Mouse (Mus musculus): ENCODE data around the gene Camk2d. TPM values are rescaled to one million over a fixed set of nuclear protein-coding genes. Genes with fewer than 3 reads are reported as not detected.

Camk2d gene
- polyA plus RNA-seq, 1 experiment from 2014 or later, result 36.6 TPM

DNA sequence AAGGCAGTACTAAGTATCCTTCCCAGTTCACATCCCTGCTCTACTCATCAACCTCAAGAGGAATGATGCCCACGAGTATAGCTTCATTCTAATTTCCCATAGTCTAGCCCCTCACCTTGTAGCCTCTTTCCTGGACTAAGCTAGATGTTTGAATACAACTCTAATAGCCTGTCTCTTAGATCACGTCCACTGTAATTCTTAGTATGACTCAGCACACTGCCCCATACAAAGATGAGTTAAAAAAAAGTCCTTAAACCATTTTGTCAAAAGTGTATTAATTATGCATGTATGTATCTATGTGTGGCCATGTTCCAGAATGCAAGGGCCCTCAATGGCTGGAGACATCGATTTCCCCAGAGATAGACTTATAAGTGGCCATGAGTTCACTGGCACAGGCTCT, 164.5 kb downstream of the Camk2d start:
- no peak overlapping the region for H3K27ac ChIP-seq (ENCODE audit: low read length)
- WGBS, result 75% methylated on average over 3 of the region's 3 CpGs
- no peaks in the 10 kb centered on the region for H3K27me3 ChIP-seq (replicated peaks; ENCODE audit: insufficient read depth, low read length)
- H3K4me2 ChIP-seq (replicated peaks; ENCODE audit: low read depth, low read length), result no peak overlapping the region
- ATAC-seq (no peak), DNase-seq (ENCODE audit: low spot score) (no peak)
- no peaks in the 10 kb centered on the region for H3K4me1 ChIP-seq (ENCODE audit: insufficient read depth, low read depth, low read length)
- no peak overlapping the region for H3K9ac ChIP-seq (replicated peaks; ENCODE audit: low read depth)
- no peak overlapping the region for H3K4me3 ChIP-seq (ENCODE audit: low read depth, low read length)
- H3K36me3 ChIP-seq (ENCODE audit: insufficient read depth, low read length), result no peaks in the 10 kb centered on the region
- no peak for TF ChIP-seq CTCF (IDR thresholded peaks at IDR 0.05)
- H3K9me3 ChIP-seq (ENCODE audit: low read length), result no peaks in the 10 kb centered on the region

- TF ChIP-seq EP300 (IDR thresholded peaks at IDR 0.05) (no peak), CTCF (IDR thresholded peaks at IDR 0.05) (no peak)
- Histone ChIP-seq H3K4me3 (ENCODE audit: low read depth, low read length) (no peak overlapping the region), H3K9ac (replicated peaks; ENCODE audit: low read depth) (no peak overlapping the region), H3K4me1 (ENCODE audit: insufficient read depth, low read depth, low read length) (no peaks in the 10 kb centered on the region), H3K9me3 (ENCODE audit: low read length) (no peaks in the 10 kb centered on the region), H3K27ac (ENCODE audit: low read length) (no peak overlapping the region), H3K36me3 (ENCODE audit: insufficient read depth, low read length) (no peaks in the 10 kb centered on the region), H3K27me3 (replicated peaks; ENCODE audit: insufficient read depth, low read length) (no peaks in the 10 kb centered on the region), H3K4me2 (replicated peaks; ENCODE audit: low read depth, low read length) (no peak overlapping the region)
- ATAC-seq (no peak), DNase-seq (ENCODE audit: low spot score) (no peak)
- WGBS, result 83% methylated on average over 4 of the region's 4 CpGs
Observed at GRCm38 (mm10) chr3:126764745-126765144, 168.6 kb downstream of the Camk2d start.

GRCm38 (mm10) chr3:126770056-126770455, 174.0 kb downstream of the Camk2d start:
- ATAC-seq, result no peak
- H3K27me3 ChIP-seq (replicated peaks; ENCODE audit: insufficient read depth, low read length), result no peaks in the 10 kb centered on the region
- no peak for TF ChIP-seq CTCF (IDR thresholded peaks at IDR 0.05)
- no peak for TF ChIP-seq EP300 (IDR thresholded peaks at IDR 0.05)
- H3K9ac ChIP-seq (replicated peaks; ENCODE audit: low read depth), result no peak overlapping the region
- H3K9me3 ChIP-seq (ENCODE audit: low read length), result no peaks in the 10 kb centered on the region
- H3K36me3 ChIP-seq (ENCODE audit: insufficient read depth, low read length), result 0 out of 2 replicates have a peak, but pooled peaks cover 4% of the 10 kb centered on the region
- no peaks in the 10 kb centered on the region for H3K4me1 ChIP-seq (ENCODE audit: insufficient read depth, low read depth, low read length)
- no peak overlapping the region for H3K27ac ChIP-seq (ENCODE audit: low read length)
- no peak for DNase-seq (ENCODE audit: low spot score)
- WGBS, result 33% methylated on average over 6 of the region's 6 CpGs
- no peak overlapping the region for H3K4me3 ChIP-seq (ENCODE audit: low read depth, low read length)
- no peak overlapping the region for H3K4me2 ChIP-seq (replicated peaks; ENCODE audit: low read depth, low read length)

DNA sequence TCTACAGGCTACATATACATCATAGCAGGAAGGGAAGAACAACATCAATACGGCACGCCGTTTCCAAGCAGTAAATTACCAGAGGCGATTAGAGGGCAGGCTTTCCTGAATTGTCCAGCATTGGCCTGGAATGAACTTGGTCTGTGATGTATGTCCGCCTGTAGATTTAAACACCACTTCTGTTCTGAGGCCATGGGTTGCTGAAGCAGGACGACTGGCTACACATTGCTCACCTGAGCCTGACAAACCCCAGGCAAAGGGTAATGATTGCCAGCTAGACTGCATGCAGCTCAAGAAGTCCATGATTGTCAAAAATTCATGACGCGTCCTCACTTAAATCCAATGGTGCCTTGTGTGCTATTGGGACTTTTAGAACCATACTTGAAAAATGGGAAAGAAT, 174.9 kb downstream of the Camk2d start:
- no peaks in the 10 kb centered on the region for H3K27me3 ChIP-seq (replicated peaks; ENCODE audit: insufficient read depth, low read length)
- H3K36me3 ChIP-seq (ENCODE audit: insufficient read depth, low read length), result 0 out of 2 replicates have a peak, but pooled peaks cover 4% of the 10 kb centered on the region
- no peak overlapping the region for H3K4me3 ChIP-seq (ENCODE audit: low read depth, low read length)
- H3K27ac ChIP-seq (ENCODE audit: low read length), result no peak overlapping the region
- H3K4me1 ChIP-seq (ENCODE audit: insufficient read depth, low read depth, low read length), result no peaks in the 10 kb centered on the region
- no peak overlapping the region for H3K9ac ChIP-seq (replicated peaks; ENCODE audit: low read depth)
- WGBS, result 76% methylated on average over 8 of the region's 8 CpGs
- H3K4me2 ChIP-seq (replicated peaks; ENCODE audit: low read depth, low read length), result no peak overlapping the region
- H3K9me3 ChIP-seq (ENCODE audit: low read length), result no peaks in the 10 kb centered on the region
- DNase-seq (ENCODE audit: low spot score), result no peak
- TF ChIP-seq CTCF (IDR thresholded peaks at IDR 0.05) (no peak), EP300 (IDR thresholded peaks at IDR 0.05) (no peak)
- ATAC-seq, result no peak

DNA sequence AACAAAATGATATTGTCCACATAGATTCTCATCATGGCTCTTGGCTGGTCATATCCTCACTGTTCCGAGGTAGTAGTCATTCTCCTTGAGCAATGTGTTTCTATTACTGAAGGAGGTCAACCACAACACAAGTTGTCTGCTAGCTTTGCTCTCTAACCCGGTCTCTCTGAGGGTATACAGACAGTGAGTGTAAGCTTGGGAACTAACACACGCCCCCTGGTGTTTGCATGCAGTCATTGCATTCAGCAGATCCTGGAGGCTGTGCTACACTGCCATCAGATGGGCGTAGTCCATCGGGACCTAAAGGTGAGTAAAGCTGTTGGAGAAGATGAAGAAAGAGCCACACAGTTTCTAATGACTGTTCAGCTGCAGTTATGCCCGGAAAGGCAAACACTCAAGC, 175.4 kb downstream of the Camk2d start:
- Histone ChIP-seq H3K27me3 (replicated peaks; ENCODE audit: insufficient read depth, low read length) (no peaks in the 10 kb centered on the region), H3K9me3 (ENCODE audit: low read length) (no peaks in the 10 kb centered on the region), H3K4me1 (ENCODE audit: insufficient read depth, low read depth, low read length) (no peaks in the 10 kb centered on the region), H3K4me2 (replicated peaks; ENCODE audit: low read depth, low read length) (no peak overlapping the region), H3K9ac (replicated peaks; ENCODE audit: low read depth) (no peak overlapping the region), H3K4me3 (ENCODE audit: low read depth, low read length) (no peak overlapping the region), H3K36me3 (ENCODE audit: insufficient read depth, low read length) (0 out of 2 replicates have a peak, but pooled peaks cover 4% of the 10 kb centered on the region), H3K27ac (ENCODE audit: low read length) (no peak overlapping the region)
- ATAC-seq (peak; percentile 95), DNase-seq (ENCODE audit: low spot score) (peak; percentile 84)
- TF ChIP-seq CTCF (IDR thresholded peaks at IDR 0.05) (peak; percentile 99), EP300 (IDR thresholded peaks at IDR 0.05) (no peak)
- WGBS, result 15% methylated on average over 6 of the region's 6 CpGs

DNA sequence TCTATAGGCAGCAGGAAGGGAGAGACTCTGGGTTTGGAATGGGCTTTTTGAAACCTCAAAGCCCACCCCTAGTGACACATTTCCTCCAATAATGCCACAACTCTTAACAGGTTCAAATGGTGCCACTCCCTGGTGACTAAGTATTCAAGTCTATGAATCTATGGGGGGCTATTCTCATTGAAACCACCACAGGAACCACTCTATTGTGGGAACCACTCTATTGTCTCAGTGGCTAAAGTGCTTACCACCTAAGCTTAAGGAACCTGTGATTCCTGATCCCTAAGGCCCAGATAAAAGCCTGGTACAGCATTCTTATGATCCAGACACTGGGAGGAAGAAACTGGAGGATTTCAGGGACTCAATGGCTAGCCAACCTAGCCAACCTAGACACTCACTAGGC, 179.9 kb downstream of the Camk2d start:
- H3K27me3 ChIP-seq (replicated peaks; ENCODE audit: insufficient read depth, low read length), result no peaks in the 10 kb centered on the region
- TF ChIP-seq EP300 (IDR thresholded peaks at IDR 0.05), result no peak
- no peak for TF ChIP-seq CTCF (IDR thresholded peaks at IDR 0.05)
- no peak overlapping the region for H3K4me2 ChIP-seq (replicated peaks; ENCODE audit: low read depth, low read length)
- ATAC-seq (no peak), DNase-seq (ENCODE audit: low spot score) (no peak)
- H3K9me3 ChIP-seq (ENCODE audit: low read length), result no peaks in the 10 kb centered on the region
- no peak overlapping the region for H3K4me3 ChIP-seq (ENCODE audit: low read depth, low read length)
- no peaks in the 10 kb centered on the region for H3K4me1 ChIP-seq (ENCODE audit: insufficient read depth, low read depth, low read length)
- H3K27ac ChIP-seq (ENCODE audit: low read length), result no peak overlapping the region
- 0 out of 2 replicates have a peak, but pooled peaks cover under 1% of the 10 kb centered on the region for H3K36me3 ChIP-seq (ENCODE audit: insufficient read depth, low read length)
- H3K9ac ChIP-seq (replicated peaks; ENCODE audit: low read depth), result no peak overlapping the region

- ATAC-seq, result no peak
- TF ChIP-seq EP300 (IDR thresholded peaks at IDR 0.05), result no peak
- no peak for TF ChIP-seq CTCF (IDR thresholded peaks at IDR 0.05)
- Histone ChIP-seq H3K4me2 (replicated peaks; ENCODE audit: low read depth, low read length) (no peak overlapping the region), H3K27me3 (replicated peaks; ENCODE audit: insufficient read depth, low read length) (no peaks in the 10 kb centered on the region), H3K9ac (replicated peaks; ENCODE audit: low read depth) (no peak overlapping the region), H3K9me3 (ENCODE audit: low read length) (no peaks in the 10 kb centered on the region), H3K27ac (ENCODE audit: low read length) (no peak overlapping the region), H3K36me3 (ENCODE audit: insufficient read depth, low read length) (no peaks in the 10 kb centered on the region), H3K4me1 (ENCODE audit: insufficient read depth, low read depth, low read length) (no peaks in the 10 kb centered on the region), H3K4me3 (ENCODE audit: low read depth, low read length) (no peak overlapping the region)
- DNase-seq (ENCODE audit: low spot score), result no peak
- WGBS, result 94% methylated on average over 9 of the region's 9 CpGs
Observed at GRCm38 (mm10) chr3:126777101-126777500, 181.0 kb downstream of the Camk2d start.
